Mouse (Mus musculus) heart, postnatal 0 days (tissue): ENCODE data around the gene Snx9. TPM values are rescaled to one million over a fixed set of nuclear protein-coding genes. Genes with fewer than 3 reads are reported as not detected.
A peak's percentile ranks its signal among the peaks of the same experiment; 100 is the strongest.

Source experiments
- ATAC-seq: fragments of 200-750 bp; cut with Nextera tagmentation; 2 replicates; pipeline ENCODE4 v1.8.0; 2017; ENCODE audit warnings: low read depth, moderate number of reproducible peaks, moderate library complexity; ENCODE audit not compliant: insufficient read depth
- DNase-seq: peaks from one replicate; pipeline ENCODE4 v3.0.0-alpha.2; 2016; ENCODE audit warnings: low spot score
- H3K27ac ChIP-seq: fragments of 300-500 bp; sonication (generic); 2 replicates; pipeline ENCODE4 v1.5.1; 2014; ENCODE audit warnings: low read depth, mild to moderate bottlenecking
- H3K27me3 ChIP-seq: fragments of 300-500 bp; sonication (generic); 2 replicates; pipeline ENCODE4 v1.6.1; 2014; ENCODE audit warnings: low read length, mixed read lengths; ENCODE audit not compliant: control insufficient read depth, insufficient read depth
- H3K36me3 ChIP-seq: fragments of 300-500 bp; sonication (generic); replicated peaks from 2 replicates; pipeline ENCODE4 v1.6.1; 2014; ENCODE audit warnings: low read length, mixed read lengths; ENCODE audit not compliant: control insufficient read depth, insufficient read depth
- H3K4me1 ChIP-seq: fragments of 300-500 bp; sonication (generic); 2 replicates; pipeline ENCODE4 v1.6.1; 2014; ENCODE audit warnings: antibody characterized with exemption; ENCODE audit not compliant: control insufficient read depth, insufficient read depth
- H3K4me2 ChIP-seq: fragments of 300-500 bp; sonication (generic); 2 replicates; pipeline ENCODE4 v1.6.1; 2014; ENCODE audit warnings: low read depth, mild to moderate bottlenecking, low read length, moderate library complexity
- H3K4me3 ChIP-seq: fragments of 300-500 bp; sonication (generic); 2 replicates; pipeline ENCODE4 v1.5.1; 2014; ENCODE audit warnings: low read depth, low read length
- H3K9ac ChIP-seq: fragments of 300-500 bp; sonication (generic); replicated peaks from 2 replicates; pipeline ENCODE4 v1.6.1; 2014; ENCODE audit warnings: low read depth, low read length, mixed read lengths
- H3K9me3 ChIP-seq: fragments of 300-500 bp; sonication (generic); replicated peaks from 2 replicates; pipeline ENCODE4 v1.6.1; 2016; ENCODE audit warnings: low read length; ENCODE audit not compliant: control insufficient read depth
- CTCF ChIP-seq: IDR thresholded peaks from 2 replicates; pipeline ENCODE4 v1.5.1; 2016; ENCODE audit warnings: antibody characterized with exemption, control low read depth, low read depth
- EP300 ChIP-seq: IDR thresholded peaks from 2 replicates; pipeline ENCODE4 v1.6.1; 2016; ENCODE audit warnings: antibody characterized with exemption, low read depth
- WGBS: fragments of 180-500 bp; shearing (Covaris S2); extraction: QIAGEN DNeasy Blood & Tissue Kit; methylation state at CpG from one replicate; pipeline ENCODE4 v1.1.7; 2014; 5-methylcytosine and 5-hydroxymethylcytosine counted together
- polyA plus RNA-seq: library from polyadenylated mRNA; unstranded; fragments of >200 nt; fragmentation: Nextera tagmentation; extraction: Ambion mirVana; gene quantifications from 2 replicates; pipeline ENCODE4 v1.2.1, GENCODE M21; 2015
- total RNA-seq: library from RNA; depleted of rRNA; stranded (reverse); fragments of >200 nt; gene quantifications from 2 replicates; pipeline ENCODE4 v1.2.3, GENCODE M21; 2014; ENCODE audit warnings: low replicate concordance; rRNA removed

Snx9 gene
- total RNA-seq (21.0 and 25.7 TPM in 2 replicates), polyA plus RNA-seq (16.0 and 16.6 TPM in 2 replicates)

GRCm38 (mm10) chr17:5841128-5841942 is at the start of gene Snx9:
TSS of gene Snx9 (plus strand) at chr17:5841329.
- H3K4me2 ChIP-seq, result peak within 1 kb of the TSS; percentile 75
- peak within 1 kb of the TSS; percentile 99 for H3K9ac ChIP-seq
- H3K36me3 ChIP-seq, result no peaks in the 10 kb centered on the region
- no peaks in the 10 kb centered on the region for H3K27me3 ChIP-seq
- H3K4me1 ChIP-seq, result peaks cover 30% of the 10 kb centered on the region
- no peaks in the 10 kb centered on the region for H3K9me3 ChIP-seq
- under 1% methylated on average over 115 of the region's 131 CpGs for WGBS
- peak within 1 kb of the TSS; percentile 100 for H3K27ac ChIP-seq
- ATAC-seq (peak; percentile 88), DNase-seq (peak; percentile 58)
- peak within 1 kb of the TSS; percentile 87 for H3K4me3 ChIP-seq
- no peak for TF ChIP-seq EP300
- TF ChIP-seq CTCF, result no peak

DNA sequence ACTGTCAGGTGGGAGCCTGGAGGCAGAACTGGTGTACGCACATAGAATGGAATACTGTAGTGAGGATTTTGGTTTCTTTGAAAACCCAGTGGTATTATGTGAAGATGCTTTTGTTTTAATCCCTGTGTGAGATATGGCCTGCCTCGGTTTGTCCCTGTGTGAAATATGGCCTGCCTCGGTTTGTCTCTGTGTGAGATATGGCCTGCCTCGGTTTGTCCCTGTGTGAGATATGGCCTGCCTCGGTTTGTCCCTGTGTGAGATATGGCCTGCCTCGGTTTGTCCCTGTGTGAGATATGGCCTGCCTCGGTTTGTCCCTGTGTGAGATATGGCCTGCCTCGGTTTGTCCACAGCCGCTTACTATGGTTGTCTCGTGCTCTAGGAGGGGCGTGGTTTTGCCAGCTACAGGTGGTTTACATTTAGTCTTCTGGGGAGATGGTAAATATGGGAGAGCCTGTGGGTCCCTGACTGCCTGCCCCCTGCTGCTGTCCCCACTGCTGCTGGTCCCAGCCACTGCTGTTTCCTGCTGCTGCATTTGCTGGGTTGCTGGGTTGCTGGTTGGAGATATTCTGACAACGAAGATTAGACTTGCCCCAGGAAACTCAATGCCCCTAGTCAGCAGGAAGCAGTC is 48.9 kb upstream of the Snx9 start:
- peaks cover 6% of the 10 kb centered on the region; the same call in 1 of the 2 replicates for H3K9me3 ChIP-seq
- DNase-seq, result no peak
- H3K9ac ChIP-seq, result no peak overlapping the region
- no peak overlapping the region for H3K4me2 ChIP-seq
- WGBS, result 85% methylated on average over 11 of the region's 12 CpGs
- no peaks in the 10 kb centered on the region for H3K27me3 ChIP-seq
- peaks cover 8% of the 10 kb centered on the region for H3K4me1 ChIP-seq
- H3K27ac ChIP-seq, result no peak overlapping the region
- no peak overlapping the region for H3K4me3 ChIP-seq
- no peak for ATAC-seq
- no peaks in the 10 kb centered on the region for H3K36me3 ChIP-seq
- TF ChIP-seq CTCF (no peak), EP300 (no peak)

DNA sequence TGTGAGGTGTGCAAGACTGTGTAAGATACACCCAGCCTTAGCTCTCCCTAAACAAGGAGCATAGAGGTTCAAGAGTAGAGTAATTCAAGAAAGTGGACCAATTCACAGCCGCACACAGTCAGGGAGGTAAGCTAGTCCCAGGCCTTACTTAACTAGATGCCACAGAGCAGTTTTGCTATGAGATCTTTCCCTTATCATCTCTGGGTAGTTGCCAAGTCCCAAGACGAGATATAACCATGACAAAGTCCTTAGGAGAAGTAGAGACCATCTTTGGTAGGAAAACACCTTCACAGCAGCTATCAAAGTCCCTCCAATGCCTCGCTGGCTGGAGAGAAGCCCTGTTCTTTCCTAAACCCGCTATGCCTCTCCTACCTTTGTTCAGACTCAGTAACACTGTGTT is 47.5 kb upstream of the Snx9 start:
- no peaks in the 10 kb centered on the region for H3K9me3 ChIP-seq
- H3K27ac ChIP-seq, result no peak overlapping the region
- DNase-seq, result no peak
- peaks cover 15% of the 10 kb centered on the region for H3K4me1 ChIP-seq
- ATAC-seq, result no peak
- TF ChIP-seq EP300 (no peak), CTCF (no peak)
- no peak overlapping the region for H3K4me2 ChIP-seq
- no peaks in the 10 kb centered on the region for H3K27me3 ChIP-seq
- H3K9ac ChIP-seq, result no peak overlapping the region
- WGBS, result 67% methylated on average over 4 of the region's 4 CpGs
- H3K4me3 ChIP-seq, result no peak overlapping the region
- no peaks in the 10 kb centered on the region for H3K36me3 ChIP-seq

DNA sequence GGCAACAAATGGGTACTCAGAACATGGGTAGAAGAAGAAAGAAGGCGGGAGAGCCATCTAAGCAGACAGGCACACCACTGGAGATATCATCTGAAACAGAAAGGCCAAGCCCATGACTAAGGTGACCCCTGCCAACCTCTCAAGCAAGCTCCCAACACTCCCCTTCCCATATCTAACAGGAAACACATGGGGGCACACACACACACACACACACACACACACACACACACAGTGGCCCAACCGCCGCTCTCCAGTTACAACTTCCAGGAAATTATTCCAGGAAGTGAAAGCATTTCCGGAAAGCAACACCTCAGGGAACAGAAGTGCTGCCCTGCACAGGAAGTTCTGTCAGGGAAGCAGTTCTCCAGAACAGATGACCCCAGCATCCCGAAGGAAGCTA is 46.9 kb upstream of the Snx9 start:
- H3K36me3 ChIP-seq, result no peaks in the 10 kb centered on the region
- H3K9ac ChIP-seq, result no peak overlapping the region
- no peak overlapping the region for H3K27ac ChIP-seq
- H3K9me3 ChIP-seq, result no peaks in the 10 kb centered on the region
- H3K27me3 ChIP-seq, result no peaks in the 10 kb centered on the region
- WGBS, result 49% methylated on average over 5 of the region's 5 CpGs
- peaks cover 19% of the 10 kb centered on the region for H3K4me1 ChIP-seq
- no peak overlapping the region for H3K4me3 ChIP-seq
- no peak for TF ChIP-seq CTCF
- no peak; the same call in 1 of the 2 replicates for TF ChIP-seq EP300
- ATAC-seq, result no peak
- no peak overlapping the region for H3K4me2 ChIP-seq
- DNase-seq, result no peak

DNA sequence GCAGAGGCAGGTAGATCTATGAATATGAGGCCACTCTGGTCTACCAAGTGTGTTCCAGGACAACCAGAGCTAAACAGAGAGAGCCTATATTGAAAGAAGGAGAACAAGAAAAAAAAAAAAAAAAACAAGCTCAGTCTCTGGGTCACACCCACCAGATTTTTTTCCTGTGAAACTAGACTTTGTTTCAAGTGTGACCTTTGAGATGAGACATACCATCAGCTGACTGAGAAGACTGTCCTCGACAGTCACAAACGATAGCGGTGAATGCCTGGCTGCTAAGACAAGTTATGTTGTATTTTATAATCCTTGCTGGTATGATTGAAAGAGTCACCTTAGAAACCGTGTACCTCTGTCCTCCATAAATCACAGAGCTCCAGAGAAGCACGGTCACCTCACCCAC is 45.8 kb upstream of the Snx9 start:
- no peak overlapping the region for H3K4me2 ChIP-seq
- H3K36me3 ChIP-seq, result no peaks in the 10 kb centered on the region
- H3K9ac ChIP-seq, result no peak overlapping the region
- no peaks in the 10 kb centered on the region for H3K27me3 ChIP-seq
- H3K4me3 ChIP-seq, result no peak overlapping the region
- 61% methylated on average over 5 of the region's 5 CpGs for WGBS
- ATAC-seq (no peak), DNase-seq (no peak)
- H3K27ac ChIP-seq, result no peak overlapping the region
- H3K9me3 ChIP-seq, result no peaks in the 10 kb centered on the region
- H3K4me1 ChIP-seq, result peaks cover 19% of the 10 kb centered on the region
- TF ChIP-seq EP300 (no peak), CTCF (no peak)
